Mouse (Mus musculus) gastrocnemius, postnatal 10 days (tissue): ENCODE measurements at regions not wholly inside any gene's neighbourhood (a gene's known extent, or its start where the extent isn't known, plus 50 kb on each side); places are given as distances from the start of the nearest gene placed in this dataset.
A peak's percentile ranks its signal among the peaks of the same experiment; 100 is the strongest.

Experiments used
- DNase-seq: peaks from one replicate; pipeline ENCODE4 v3.0.0; 2021; ENCODE audit warnings: mixed read lengths

- DNase-seq, result no peak
Measured at GRCm38 (mm10) chr8:57705957-57706356, 53.1 kb upstream of the Galnt7 start.

GRCm38 (mm10) chr8:57704161-57704560, 51.3 kb upstream of the Galnt7 start:
- no peak for DNase-seq

- DNase-seq, result peak; percentile 12
Measured at GRCm38 (mm10) chr8:57702407-57703113, 49.7 kb upstream of the Galnt7 start.
